Mouse (Mus musculus) MEL (cell line): ENCODE measurements around the gene Timm29. TPM values are rescaled to one million over a fixed set of nuclear protein-coding genes. Genes with fewer than 3 reads are reported as not detected.

ENCODE experiments used
- DNase-seq: peaks from one replicate; pipeline ENCODE4 v3.0.0; 2011; ENCODE audit warnings: low read depth, low spot score
- H3K27ac ChIP-seq: 2 replicates; pipeline ENCODE4 v1.5.1; 2012; ENCODE audit warnings: low read depth, mild to moderate bottlenecking, control low read depth, low read length, moderate library complexity; ENCODE audit not compliant: control insufficient read depth
- H3K27me3 ChIP-seq, 2 experiments: fragments of 150-350 bp in 1 of 2; sonication (generic) in 1 of 2; 2 replicates each; pipeline ENCODE4 v1.6.1; 2012; ENCODE audit warnings: low read length in 2 of 2, mild to moderate bottlenecking in 2 of 2, improper control_type of control experiment in 1 of 2, moderate library complexity in 1 of 2; ENCODE audit not compliant: insufficient read depth in 2 of 2, control insufficient read depth in 1 of 2
- H3K36me3 ChIP-seq, 2 experiments: 2 replicates each; pipeline ENCODE4 v1.6.1; 2012 to 2014; ENCODE audit warnings: low read length in 2 of 2, improper control_type of control experiment in 1 of 2, inconsistent platforms in 1 of 2, mild to moderate bottlenecking in 1 of 2; ENCODE audit not compliant: insufficient read depth in 2 of 2, control insufficient read depth in 1 of 2
- H3K4me1 ChIP-seq, 2 experiments: fragments of 150-350 bp in 1 of 2; sonication (generic) in 1 of 2; 2 replicates each; pipeline ENCODE4 v1.6.1; 2012; ENCODE audit warnings: low read length in 2 of 2, improper control_type of control experiment in 1 of 2, mild to moderate bottlenecking in 1 of 2; ENCODE audit not compliant: insufficient read depth in 2 of 2, control insufficient read depth in 1 of 2
- H3K4me3 ChIP-seq, 2 experiments: fragments of 150-350 bp in 1 of 2; sonication (generic) in 1 of 2; 2 replicates each; pipeline ENCODE4 v1.5.1; 2012; ENCODE audit warnings: low read depth in 2 of 2, low read length in 2 of 2, mild to moderate bottlenecking in 2 of 2, moderate library complexity in 2 of 2, control low read depth in 1 of 2, improper control_type of control experiment in 1 of 2; ENCODE audit not compliant: control insufficient read depth in 1 of 2, insufficient read depth in 1 of 2
- H3K79me2 ChIP-seq: 2 replicates; pipeline ENCODE4 v1.6.1; 2012; ENCODE audit warnings: mild to moderate bottlenecking, low read length, moderate library complexity; ENCODE audit not compliant: control insufficient read depth, poor library complexity, insufficient read depth
- H3K9ac ChIP-seq: 2 replicates; pipeline ENCODE4 v1.6.1; 2012; ENCODE audit warnings: low read depth, mild to moderate bottlenecking, control low read depth, low read length, moderate library complexity; ENCODE audit not compliant: control insufficient read depth, poor library complexity, severe bottlenecking
- H3K9me3 ChIP-seq: fragments of 150-350 bp; sonication (generic); replicated peaks from 2 replicates; pipeline ENCODE4 v1.6.1; 2012; ENCODE audit warnings: mild to moderate bottlenecking, low read length, improper control_type of control experiment, moderate library complexity; ENCODE audit not compliant: insufficient read depth
- BHLHE40 ChIP-seq: IDR thresholded peaks from 2 replicates; pipeline ENCODE4 v1.6.1; 2012; ENCODE audit warnings: low read depth, mild to moderate bottlenecking, inconsistent platforms, low read length, improper control_type of control experiment, borderline replicate concordance
- CHD1 ChIP-seq: IDR thresholded peaks from 2 replicates; pipeline ENCODE4 v1.6.1; 2012; ENCODE audit warnings: low read depth, mild to moderate bottlenecking, inconsistent platforms, low read length, improper control_type of control experiment
- ELF1 ChIP-seq: IDR thresholded peaks from 2 replicates; pipeline ENCODE4 v1.6.1; 2014; ENCODE audit warnings: low read depth, mild to moderate bottlenecking, inconsistent platforms, low read length, improper control_type of control experiment, moderate library complexity
- EP300 ChIP-seq, 2 experiments: IDR thresholded peaks; 2 replicates each; pipeline ENCODE4 v1.6.1; 2011; ENCODE audit warnings: improper control_type of control experiment in 2 of 2, low read length in 2 of 2, low read depth in 1 of 2, mild to moderate bottlenecking in 1 of 2
- GABPA ChIP-seq: IDR thresholded peaks from 2 replicates; pipeline ENCODE4 v1.6.1; 2012; ENCODE audit warnings: low read depth, mild to moderate bottlenecking, inconsistent platforms, low read length, improper control_type of control experiment, moderate library complexity
- GATA1 ChIP-seq: IDR thresholded peaks from 2 replicates; pipeline ENCODE4 v1.6.1; 2011; ENCODE audit warnings: low read depth, low read length, improper control_type of control experiment
- JUND ChIP-seq: IDR thresholded peaks from 2 replicates; pipeline ENCODE4 v1.6.1; 2011; ENCODE audit warnings: low read depth, mild to moderate bottlenecking, improper control_type of control experiment, low read length
- KAT2A ChIP-seq: conservative IDR thresholded peaks from 2 replicates; pipeline ENCODE4 v1.6.1; 2012; ENCODE audit warnings: low read depth, low read length, improper control_type of control experiment, inconsistent platforms
- MAFK ChIP-seq: IDR thresholded peaks from 2 replicates; pipeline ENCODE4 v1.6.1; 2011; ENCODE audit warnings: low read depth, mild to moderate bottlenecking, low read length, improper control_type of control experiment, borderline replicate concordance
- MAZ ChIP-seq: IDR thresholded peaks from 2 replicates; pipeline ENCODE4 v1.6.1; 2012; ENCODE audit warnings: low read depth, mild to moderate bottlenecking, inconsistent platforms, low read length, improper control_type of control experiment
- MXI1 ChIP-seq: IDR thresholded peaks from 2 replicates; pipeline ENCODE4 v1.6.1; 2011; ENCODE audit warnings: mild to moderate bottlenecking, low read depth, low read length, improper control_type of control experiment
- NRF1 ChIP-seq: IDR thresholded peaks from 2 replicates; pipeline ENCODE4 v1.6.1; 2014; ENCODE audit warnings: low read depth, mild to moderate bottlenecking, inconsistent platforms, low read length, improper control_type of control experiment, moderate library complexity; ENCODE audit not compliant: poor library complexity, insufficient read depth, severe bottlenecking
- POLR2AphosphoS2 ChIP-seq: IDR thresholded peaks from 2 replicates; pipeline ENCODE4 v1.6.1; 2011; ENCODE audit warnings: low read length, improper control_type of control experiment
- RAD21 ChIP-seq: IDR thresholded peaks from 2 replicates; pipeline ENCODE4 v1.6.1; 2011; ENCODE audit warnings: mild to moderate bottlenecking, low read depth, low read length, improper control_type of control experiment
- RCOR1 ChIP-seq: IDR thresholded peaks from 2 replicates; pipeline ENCODE4 v1.6.1; 2012; ENCODE audit warnings: low read depth, mild to moderate bottlenecking, inconsistent platforms, low read length, improper control_type of control experiment
- SIN3A ChIP-seq: IDR thresholded peaks from 2 replicates; pipeline ENCODE4 v1.6.1; 2012; ENCODE audit warnings: low read length, improper control_type of control experiment, inconsistent platforms
- SMC3 ChIP-seq: IDR thresholded peaks from 2 replicates; pipeline ENCODE4 v1.6.1; 2011; ENCODE audit warnings: low read depth, low read length, improper control_type of control experiment
- TBP ChIP-seq: IDR thresholded peaks from 2 replicates; pipeline ENCODE4 v1.8.0; 2011; ENCODE audit warnings: low read depth, low read length, improper control_type of control experiment
- TCF12 ChIP-seq: IDR thresholded peaks from 2 replicates; pipeline ENCODE4 v1.6.1; 2014; ENCODE audit warnings: low read depth, mild to moderate bottlenecking, inconsistent platforms, low read length, improper control_type of control experiment, moderate library complexity
- UBTF ChIP-seq: IDR thresholded peaks from 2 replicates; pipeline ENCODE4 v1.6.1; 2012; ENCODE audit warnings: low read depth, mild to moderate bottlenecking, inconsistent platforms, low read length, improper control_type of control experiment, moderate library complexity, borderline replicate concordance; ENCODE audit not compliant: insufficient read depth
- USF2 ChIP-seq, 2 experiments: IDR thresholded peaks; 2 replicates each; pipeline ENCODE4 v1.6.1; 2011 to 2012; ENCODE audit warnings: improper control_type of control experiment in 2 of 2, low read length in 2 of 2, borderline replicate concordance in 1 of 2, inconsistent platforms in 1 of 2, low read depth in 1 of 2, mild to moderate bottlenecking in 1 of 2; ENCODE audit not compliant: insufficient read depth in 1 of 2
- ZC3H11A ChIP-seq: IDR thresholded peaks from 2 replicates; pipeline ENCODE4 v1.6.1; 2012; ENCODE audit warnings: low read depth, mild to moderate bottlenecking, inconsistent platforms, low read length, improper control_type of control experiment
- ZKSCAN1 ChIP-seq: IDR thresholded peaks from 2 replicates; pipeline ENCODE4 v1.6.1; 2012; ENCODE audit warnings: low read depth, mild to moderate bottlenecking, inconsistent platforms, low read length, improper control_type of control experiment, moderate library complexity
- polyA plus RNA-seq, 2 experiments: library from polyadenylated mRNA; stranded (reverse) in 1 of 2; unstranded in 1 of 2; fragments of >175 nt in 1 of 2; fragments of >200 nt in 1 of 2; gene quantifications; 2 replicates each; pipeline versions ENCODE4 v1.2.1 to v1.2.4; 2012; ENCODE audit warnings: low replicate concordance in 2 of 2, low read depth in 1 of 2; ENCODE audit not compliant: insufficient read length in 2 of 2, insufficient read depth in 1 of 2, missing spikeins in 1 of 2
- total RNA-seq: library from RNA; depleted of rRNA; stranded (reverse); fragments of 300-350 nt; gene quantifications from 2 replicates; pipeline ENCODE4 v1.2.3, GENCODE M21; 2012

The Timm29 gene
- total and polyA plus RNA-seq, 3 experiments, result 45.8 to 163 (median 87.9) TPM

DNA sequence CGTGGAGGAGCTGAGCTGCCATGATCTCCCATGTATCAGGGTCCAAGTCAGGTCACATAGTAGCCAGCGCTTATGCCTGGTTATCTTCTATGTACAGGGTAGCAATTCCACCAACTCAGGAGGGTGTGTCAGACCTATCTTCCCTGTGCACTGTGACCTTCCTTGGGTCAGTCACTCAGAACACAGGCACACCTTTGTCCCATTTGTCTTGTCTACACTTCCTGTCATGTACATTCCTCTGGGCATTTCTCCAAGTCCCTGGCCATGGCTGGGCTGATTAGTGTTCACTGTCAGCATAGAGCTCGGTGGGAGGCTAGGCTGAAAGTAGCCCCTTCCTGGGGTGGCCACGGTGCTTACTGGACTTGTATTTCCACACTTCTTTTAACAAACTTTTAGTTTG is 34.2 kb upstream of the Timm29 start (continued):
- no peak for TF ChIP-seq UBTF
- peak; percentile 28; the same call in 1 of the 2 replicates for TF ChIP-seq SIN3A
- TF ChIP-seq POLR2AphosphoS2, result no peak; the same call in 1 of the 2 replicates
- peak; percentile 94 for TF ChIP-seq GATA1
- no peak for TF ChIP-seq JUND
- TF ChIP-seq RCOR1, result no peak; the same call in 1 of the 2 replicates
- 0 out of 2 replicates have a peak, but pooled peaks have one; percentile 10 for TF ChIP-seq NRF1
- TF ChIP-seq KAT2A, result no peak
- no peak for TF ChIP-seq ZC3H11A
- TF ChIP-seq MAZ, result no peak

DNA sequence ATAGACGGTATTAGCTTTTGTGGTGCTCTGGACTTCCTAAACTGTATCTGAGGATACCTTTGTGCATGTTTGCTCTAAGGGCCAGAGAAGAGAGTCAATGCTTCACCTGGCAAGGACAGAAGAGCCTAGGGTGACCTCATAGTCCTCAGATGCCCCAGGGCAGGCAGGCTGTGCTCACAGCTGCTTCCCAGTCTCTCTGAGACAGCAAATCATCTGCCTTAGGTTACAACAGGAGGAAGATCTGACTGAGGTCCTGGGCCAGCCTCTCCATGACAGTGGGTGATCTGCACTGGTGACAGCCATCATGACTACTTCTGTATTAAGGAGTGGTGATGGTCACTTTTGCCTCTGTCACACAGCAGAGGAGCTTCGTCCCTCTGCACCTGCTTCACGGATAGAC is 33.4 kb upstream of the Timm29 start:
- no peak for DNase-seq
- no peaks in the 10 kb centered on the region for H3K9me3 ChIP-seq
- H3K27ac ChIP-seq, result peak overlapping the region; percentile 18; the same call in 1 of the 2 replicates
- no peaks in the 10 kb centered on the region for H3K27me3 ChIP-seq
- H3K79me2 ChIP-seq, result peaks cover 48% of the 10 kb centered on the region
- peaks cover 33 to 55% of the 10 kb centered on the region in 2 experiments for H3K36me3 ChIP-seq
- no peak overlapping the region for H3K4me3 ChIP-seq
- H3K4me1 ChIP-seq, result peaks cover 21 to 35% of the 10 kb centered on the region in 2 experiments
- no peak overlapping the region for H3K9ac ChIP-seq
- TF ChIP-seq RCOR1 (no peak), TCF12 (no peak), USF2 (IDR thresholded peaks at IDR 0.05; ENCODE audit: borderline replicate concordance in 1 of 2, insufficient read depth in 1 of 2, low read depth in 1 of 2, low read length in 2 of 2) (no peak), KAT2A (no peak), SMC3 (no peak), ELF1 (no peak), MXI1 (no peak), CHD1 (no peak), RAD21 (no peak), JUND (no peak)

DNA sequence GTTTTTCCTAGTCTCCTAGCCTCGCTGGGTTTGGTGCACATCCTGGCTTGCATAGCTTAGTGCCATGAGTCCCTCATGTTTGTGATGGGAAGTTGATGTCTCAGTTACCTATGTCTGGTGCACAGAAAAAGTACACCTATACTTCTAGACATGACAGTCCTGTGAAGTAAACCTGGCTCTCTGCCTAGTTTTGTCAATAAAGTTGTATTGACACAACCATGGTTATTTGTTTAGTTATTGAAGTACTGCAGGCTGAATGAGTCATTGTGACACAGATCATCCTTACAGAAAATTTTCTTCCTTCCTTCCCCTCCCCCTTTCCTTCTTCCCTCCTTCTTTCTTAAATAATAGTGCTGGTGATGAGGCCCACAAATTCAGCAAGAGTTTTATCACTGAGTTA is 28.1 kb upstream of the Timm29 start:
- Histone ChIP-seq H3K9me3 (no peaks in the 10 kb centered on the region), H3K27ac (no peak overlapping the region), H3K4me1 (no peaks in the 10 kb centered on the region), H3K4me3 (no peak overlapping the region), H3K36me3 (peaks cover 2 to 60% of the 10 kb centered on the region in 2 experiments; a peak in 3 of 4 replicates), H3K27me3 (no peaks in the 10 kb centered on the region), H3K9ac (no peak overlapping the region), H3K79me2 (peaks cover 40% of the 10 kb centered on the region)
- TF ChIP-seq KAT2A (no peak), BHLHE40 (no peak), ZKSCAN1 (no peak), RCOR1 (no peak), TCF12 (no peak), TBP (no peak), ELF1 (no peak), MAFK (no peak), ZC3H11A (no peak), GABPA (no peak), MAZ (no peak), EP300 (IDR thresholded peaks at IDR 0.05; ENCODE audit: low read depth in 1 of 2, low read length in 2 of 2) (no peak), MXI1 (no peak)
- no peak for DNase-seq
